8 mouse cellular contexts compared by ENCODE assay signal in the genomic region with DNA sequence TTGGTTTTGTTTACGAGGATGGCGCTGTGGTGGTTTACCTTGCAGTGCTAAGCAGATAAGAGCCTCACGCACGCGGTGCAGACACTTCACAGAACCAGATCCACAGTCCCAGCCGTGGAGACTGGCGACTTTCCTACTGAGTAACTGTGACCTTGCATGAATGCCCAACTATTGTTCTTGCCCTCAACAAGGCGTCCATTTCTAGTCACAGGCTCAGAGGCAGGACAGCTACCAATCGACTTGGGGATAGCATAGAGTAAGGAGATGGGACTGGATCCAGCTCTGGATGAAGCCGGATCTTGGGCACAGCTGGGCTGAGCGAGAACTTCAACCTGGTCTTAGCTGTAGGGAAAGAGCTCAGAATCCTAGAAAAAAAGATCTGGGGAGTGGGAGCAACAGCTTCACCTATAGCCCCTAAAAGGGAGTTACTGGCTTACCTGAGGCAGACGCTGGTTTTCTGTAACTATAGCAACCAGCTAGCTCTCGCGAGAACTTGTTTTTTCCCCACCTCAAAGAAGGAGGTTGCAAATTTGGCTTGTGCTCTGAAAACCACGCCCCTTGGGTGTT. TPM values are rescaled to one million over a fixed set of nuclear protein-coding genes. Genes with fewer than 3 reads are reported as not detected.
DNase-seq lines count a peak whose midpoint lies in the region; ATAC-seq and TF ChIP-seq lines count a peak whose summit lies in the region.

Cfap70 (minus strand) TSS at position 462 of the 567 bp plus-strand sequence.

- no peak for TF ChIP-seq POLR2A in cerebellum, adult 2 months (IDR thresholded peaks at IDR 0.05; ENCODE audit: borderline replicate concordance, insufficient read depth, low read length)

- H3K4me2 ChIP-seq in embryonic facial prominence, embryonic 11.5 days (ENCODE audit: low read depth, low read length), result peak within 1 kb of the TSS; percentile 59
- H3K4me2 ChIP-seq in midbrain, postnatal 0 days (ENCODE audit: low read depth, low read length, poor library complexity, severe bottlenecking), result peak within 1 kb of the TSS; percentile 58
- peak within 1 kb of the TSS; percentile 55 for H3K4me2 ChIP-seq in stomach, embryonic 14.5 days (replicated peaks; ENCODE audit: low read depth, low read length)

- no peaks in the 10 kb centered on the region for H3K36me3 ChIP-seq in embryonic facial prominence, embryonic 11.5 days (replicated peaks; ENCODE audit: control insufficient read depth, insufficient read depth, low read depth, low read length)
- H3K36me3 ChIP-seq in midbrain, postnatal 0 days (ENCODE audit: insufficient read depth, low read length), result peaks cover 7% of the 10 kb centered on the region; the same call in 1 of the 2 replicates
- peaks cover 3% of the 10 kb centered on the region; the same call in 1 of the 2 replicates for H3K36me3 ChIP-seq in stomach, embryonic 14.5 days (ENCODE audit: control insufficient read depth, insufficient read depth, low read length)

- H3K27ac ChIP-seq in cerebellum, adult 2 months (ENCODE audit: insufficient read depth, low read length), result no peak within 1 kb of the TSS
- no peak within 1 kb of the TSS for H3K27ac ChIP-seq in embryonic facial prominence, embryonic 11.5 days (replicated peaks; ENCODE audit: low read depth, low read length)
- peak within 1 kb of the TSS; percentile 64 for H3K27ac ChIP-seq in midbrain, postnatal 0 days (ENCODE audit: low read depth, low read length)
- no peak within 1 kb of the TSS for H3K27ac ChIP-seq in stomach, embryonic 14.5 days (ENCODE audit: low read length)

- H3K4me3 ChIP-seq in cerebellum, adult 2 months (replicated peaks; ENCODE audit: insufficient read depth, low read depth, low read length), result peak within 1 kb of the TSS; percentile 33
- peak within 1 kb of the TSS; percentile 29 for H3K4me3 ChIP-seq in embryonic facial prominence, embryonic 11.5 days (ENCODE audit: low read depth, low read length)
- H3K4me3 ChIP-seq in midbrain, postnatal 0 days (ENCODE audit: low read depth, low read length), result peak within 1 kb of the TSS; percentile 37
- peak within 1 kb of the TSS; percentile 29 for H3K4me3 ChIP-seq in stomach, embryonic 14.5 days (ENCODE audit: low read depth, low read length)

- H3K9me3 ChIP-seq in embryonic facial prominence, embryonic 11.5 days (replicated peaks; ENCODE audit: control insufficient read depth, low read length), result no peaks in the 10 kb centered on the region
- no peaks in the 10 kb centered on the region for H3K9me3 ChIP-seq in midbrain, postnatal 0 days (ENCODE audit: low read length)
- H3K9me3 ChIP-seq in stomach, embryonic 14.5 days (ENCODE audit: control insufficient read depth, low read depth, low read length), result no peaks in the 10 kb centered on the region

- no peak for TF ChIP-seq CTCF in cerebellum, adult 2 months (IDR thresholded peaks at IDR 0.05; ENCODE audit: borderline replicate concordance, insufficient read depth, low read depth, low read length)
- TF ChIP-seq CTCF in midbrain, postnatal 0 days (IDR thresholded peaks at IDR 0.05), result no peak

- H3K9ac ChIP-seq in embryonic facial prominence, embryonic 11.5 days (replicated peaks; ENCODE audit: low read length), result peak within 1 kb of the TSS; percentile 33
- H3K9ac ChIP-seq in midbrain, postnatal 0 days (replicated peaks; ENCODE audit: low read length, poor library complexity, severe bottlenecking), result peak within 1 kb of the TSS; percentile 9; the same call in 1 of the 2 replicates
- H3K9ac ChIP-seq in stomach, embryonic 14.5 days (replicated peaks; ENCODE audit: low read depth, low read length), result no peak within 1 kb of the TSS

- no peaks in the 10 kb centered on the region for H3K27me3 ChIP-seq in cerebellum, adult 2 months (ENCODE audit: control insufficient read depth, insufficient read depth, low read length)
- H3K27me3 ChIP-seq in embryonic facial prominence, embryonic 11.5 days (ENCODE audit: control insufficient read depth, insufficient read depth, low read length), result no peaks in the 10 kb centered on the region
- H3K27me3 ChIP-seq in midbrain, postnatal 0 days (ENCODE audit: insufficient read depth, low read length), result no peaks in the 10 kb centered on the region
- H3K27me3 ChIP-seq in stomach, embryonic 14.5 days (ENCODE audit: control insufficient read depth, insufficient read depth, low read length), result no peaks in the 10 kb centered on the region

- ATAC-seq in embryonic facial prominence, embryonic 11.5 days (replicated peaks; ENCODE audit: insufficient number of reproducible peaks, low FRiP score, low TSS enrichment, low read depth), result no peak
- peak; percentile 80 for ATAC-seq in midbrain, postnatal 0 days (ENCODE audit: low FRiP score)
- peak; percentile 72; the same call in 1 of the 2 replicates for ATAC-seq in stomach, embryonic 14.5 days (ENCODE audit: insufficient number of reproducible peaks, insufficient read depth, low FRiP score, low read depth)

- peak; percentile 16 to 21 for DNase-seq in cerebellum, adult 2 months
- DNase-seq in cerebellum, adult 11 months, result no peak
- DNase-seq in embryonic facial prominence, embryonic 11.5 days (ENCODE audit: low spot score), result peak; percentile 82
- peak; percentile 17 to 36 for DNase-seq in heart, adult 9 months (ENCODE audit: low spot score in 2 of 2)
- DNase-seq in kidney, adult 9 months, result peak; percentile 91
- DNase-seq in liver, result peak; percentile 76
- DNase-seq in midbrain, postnatal 0 days (ENCODE audit: low spot score), result peak; percentile 83

- H3K4me1 ChIP-seq in cerebellum, adult 2 months (ENCODE audit: control insufficient read depth, insufficient read depth, low read length), result no peaks in the 10 kb centered on the region
- H3K4me1 ChIP-seq in embryonic facial prominence, embryonic 11.5 days (ENCODE audit: control insufficient read depth, insufficient read depth, low read length), result no peaks in the 10 kb centered on the region
- peaks cover 3% of the 10 kb centered on the region; the same call in 1 of the 2 replicates for H3K4me1 ChIP-seq in midbrain, postnatal 0 days (ENCODE audit: insufficient read depth, low read length)
- H3K4me1 ChIP-seq in stomach, embryonic 14.5 days (ENCODE audit: control insufficient read depth, insufficient read depth, low read length), result no peaks in the 10 kb centered on the region

- 5% methylated on average over 15 of the region's 15 CpGs for WGBS in cerebellum, adult 2 months
- WGBS in embryonic facial prominence, embryonic 11.5 days, result 3% methylated on average over 15 of the region's 15 CpGs
- 3% methylated on average over 15 of the region's 15 CpGs for WGBS in midbrain, postnatal 0 days
- WGBS in stomach, embryonic 14.5 days, result 3% methylated on average over 15 of the region's 15 CpGs

RNA-seq across cellular contexts. Expression of gene Cfap70, which starts in this region (rescaled TPM):
- 0.38 and 0.76 TPM in 2 replicates for polyA plus RNA-seq in cerebellum, adult 2 months (2012; rRNA removed)
- 0.31 and 0.46 TPM in 2 replicates for polyA plus RNA-seq in embryonic facial prominence, embryonic 11.5 days (2014; fragmentation: Nextera tagmentation; extraction: Ambion mirVana)
- total RNA-seq in midbrain, postnatal 0 days (2014; rRNA removed), result 1.1 and 2.8 TPM in 2 replicates
- polyA plus RNA-seq in midbrain, postnatal 0 days (2015; fragmentation: Nextera tagmentation; extraction: Ambion mirVana), result 1.5 and 3.4 TPM in 2 replicates
- 0.10 and 0.27 TPM in 2 replicates for polyA plus RNA-seq in stomach, embryonic 14.5 days (2014; fragmentation: Nextera tagmentation; extraction: Ambion mirVana)

Comparison
In these comparisons a context has a peak if more than half of its experiments do, and no peak if none do; other contexts are left out.
1. Peak in DNase-seq and H3K4me3 ChIP-seq in cerebellum, adult 2 months; RNA of the gene not detected or under 1 TPM.
2. Peak in DNase-seq, H3K4me3 ChIP-seq, H3K9ac ChIP-seq and H3K4me2 ChIP-seq in embryonic facial prominence, embryonic 11.5 days; RNA of the gene not detected or under 1 TPM.
3. Peak in ATAC-seq, H3K4me3 ChIP-seq and H3K4me2 ChIP-seq in stomach, embryonic 14.5 days; RNA of the gene not detected or under 1 TPM.